Mouse (Mus musculus): ENCODE measurements at regions not wholly inside any gene's neighbourhood (a gene's known extent, or its start where the extent isn't known, plus 50 kb on each side); places are given as distances from the start of the nearest gene placed in this dataset.

DNA sequence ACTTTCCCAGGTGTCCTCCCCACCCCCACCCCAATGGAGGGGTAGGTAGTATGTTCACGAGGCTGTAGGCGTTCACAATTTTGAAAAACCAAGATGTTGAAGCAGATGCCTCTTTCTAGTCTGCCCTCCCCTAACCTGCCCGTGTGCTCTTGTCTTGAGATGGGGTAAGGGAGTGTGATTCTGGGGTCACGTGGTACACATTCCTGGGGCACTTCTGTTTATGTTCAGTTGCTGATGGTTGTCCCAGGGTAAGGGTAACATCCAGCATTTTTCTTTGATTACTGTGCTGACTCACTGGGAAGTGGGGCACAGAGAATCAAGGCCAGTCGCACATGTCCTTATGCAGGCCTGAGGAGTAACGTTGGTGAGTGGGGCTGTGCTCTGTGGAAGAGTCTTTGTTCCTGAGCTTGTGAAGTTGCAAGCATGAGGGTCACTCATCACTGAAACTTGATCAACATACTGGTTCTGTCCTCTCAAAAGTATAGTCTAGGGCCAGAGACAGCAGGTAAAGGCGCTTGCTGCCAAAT is 110.3 kb downstream of the Evx1 start:
- Histone ChIP-seq H3K4me3 (ENCODE audit: low read depth, low read length) (no peak overlapping the region), H3K4me2 (replicated peaks; ENCODE audit: low read depth, low read length) (no peak overlapping the region), H3K4me1 (replicated peaks; ENCODE audit: control insufficient read depth, insufficient read depth, low read length) (no peaks in the 10 kb centered on the region), H3K27ac (ENCODE audit: low read depth, low read length) (no peak overlapping the region), H3K9me3 (ENCODE audit: control insufficient read depth, low read length) (no peaks in the 10 kb centered on the region), H3K36me3 (ENCODE audit: control insufficient read depth, insufficient read depth, low read length) (no peaks in the 10 kb centered on the region), H3K27me3 (ENCODE audit: control insufficient read depth, insufficient read depth, low read length) (no peaks in the 10 kb centered on the region), H3K9ac (ENCODE audit: low read depth, low read length) (no peak overlapping the region)
- ATAC-seq (ENCODE audit: low FRiP score) (no peak), DNase-seq (ENCODE audit: low spot score) (no peak)
- 84% methylated on average over 7 of the region's 7 CpGs for WGBS

DNA sequence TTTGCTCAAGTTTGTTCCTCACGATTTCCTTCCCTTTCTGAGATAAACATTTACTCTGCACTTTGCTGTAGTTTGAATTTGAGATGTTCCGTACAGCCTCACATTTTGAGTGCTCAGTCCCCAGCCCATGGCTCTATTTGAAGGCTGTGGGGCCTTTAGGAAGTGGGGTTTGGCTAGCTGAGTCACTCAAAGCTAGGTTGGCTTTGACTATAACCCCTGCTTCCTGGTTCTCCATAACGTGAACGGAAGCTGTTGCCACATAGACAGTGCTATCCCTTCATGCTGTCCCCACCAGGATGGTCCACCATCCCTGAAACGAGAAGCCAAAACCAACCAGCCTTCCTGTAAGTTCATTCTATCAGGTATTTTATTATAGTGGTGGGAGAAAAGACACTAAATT is 111.1 kb downstream of the Evx1 start:
- DNase-seq (ENCODE audit: low spot score) (no peak), ATAC-seq (ENCODE audit: low FRiP score) (no peak)
- Histone ChIP-seq H3K9me3 (ENCODE audit: control insufficient read depth, low read length) (no peaks in the 10 kb centered on the region), H3K27ac (ENCODE audit: low read depth, low read length) (no peak overlapping the region), H3K9ac (ENCODE audit: low read depth, low read length) (no peak overlapping the region), H3K36me3 (ENCODE audit: control insufficient read depth, insufficient read depth, low read length) (no peaks in the 10 kb centered on the region), H3K4me3 (ENCODE audit: low read depth, low read length) (no peak overlapping the region), H3K27me3 (ENCODE audit: control insufficient read depth, insufficient read depth, low read length) (no peaks in the 10 kb centered on the region), H3K4me2 (replicated peaks; ENCODE audit: low read depth, low read length) (no peak overlapping the region), H3K4me1 (replicated peaks; ENCODE audit: control insufficient read depth, insufficient read depth, low read length) (no peaks in the 10 kb centered on the region)
- WGBS = 95% methylated on average over 5 of the region's 5 CpGs

DNA sequence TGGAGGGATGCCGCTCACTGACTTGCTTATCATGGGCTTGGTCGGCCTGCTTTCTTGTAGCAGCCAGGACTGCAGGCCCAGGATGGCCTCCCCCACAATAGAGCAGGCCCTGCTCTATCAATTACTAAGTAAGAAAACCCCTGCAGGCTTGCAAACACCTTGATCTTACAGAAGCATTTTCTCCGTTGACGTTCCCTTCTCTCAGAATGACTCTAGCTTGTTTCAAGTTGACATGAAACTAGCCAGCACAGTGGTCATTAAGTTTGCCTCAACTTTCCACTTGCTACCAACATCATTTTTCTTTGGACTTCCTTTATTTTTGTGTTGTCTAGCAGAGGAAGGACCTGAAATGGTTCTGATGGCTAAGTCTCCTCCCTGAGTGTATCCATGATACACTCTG is 111.8 kb downstream of the Evx1 start:
- DNase-seq (ENCODE audit: low spot score) = no peak
- Histone ChIP-seq H3K27me3 (ENCODE audit: control insufficient read depth, insufficient read depth, low read length) (no peaks in the 10 kb centered on the region), H3K36me3 (ENCODE audit: control insufficient read depth, insufficient read depth, low read length) (no peaks in the 10 kb centered on the region), H3K4me3 (ENCODE audit: low read depth, low read length) (no peak overlapping the region), H3K4me2 (replicated peaks; ENCODE audit: low read depth, low read length) (no peak overlapping the region), H3K4me1 (replicated peaks; ENCODE audit: control insufficient read depth, insufficient read depth, low read length) (no peaks in the 10 kb centered on the region), H3K9me3 (ENCODE audit: control insufficient read depth, low read length) (no peaks in the 10 kb centered on the region), H3K27ac (ENCODE audit: low read depth, low read length) (no peak overlapping the region), H3K9ac (ENCODE audit: low read depth, low read length) (no peak overlapping the region)
- 94% methylated on average over 4 of the region's 4 CpGs for WGBS
- ATAC-seq (ENCODE audit: low FRiP score) = no peak

DNA sequence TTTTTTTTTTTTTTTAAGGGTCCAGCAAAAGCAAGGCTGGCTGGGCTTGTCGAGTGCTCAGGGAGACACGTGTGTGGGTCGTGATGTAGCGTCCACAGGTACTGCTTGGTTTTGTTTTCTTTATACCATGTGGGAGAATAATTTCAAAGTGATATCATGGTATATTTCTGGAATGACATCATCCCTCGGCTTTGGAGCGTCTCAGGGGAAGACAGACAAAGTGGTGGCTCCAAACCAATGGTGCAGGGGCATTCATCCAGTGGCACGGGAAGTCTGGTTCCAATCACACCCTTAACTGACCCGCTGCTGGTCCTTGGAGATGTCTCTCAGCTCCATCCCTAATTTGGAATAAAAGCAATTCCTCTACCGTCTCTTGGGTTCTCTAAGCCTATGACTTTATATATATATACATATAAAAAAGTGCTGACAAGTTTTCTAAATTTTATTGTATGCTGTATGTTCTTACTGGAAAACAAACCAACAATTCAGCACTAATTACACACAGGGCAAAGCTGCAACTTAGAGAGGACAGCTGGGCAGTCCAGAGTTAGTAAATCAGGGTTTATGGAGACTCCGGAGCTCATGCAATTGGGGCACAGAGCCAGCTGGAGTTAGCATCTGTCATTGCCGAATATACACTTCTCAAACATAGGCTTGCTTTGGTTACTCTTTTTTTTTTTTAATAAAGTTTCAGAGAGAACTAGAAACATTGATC is 115.3 kb downstream of the Evx1 start:
- 83% methylated on average over 11 of the region's 11 CpGs for WGBS

DNA sequence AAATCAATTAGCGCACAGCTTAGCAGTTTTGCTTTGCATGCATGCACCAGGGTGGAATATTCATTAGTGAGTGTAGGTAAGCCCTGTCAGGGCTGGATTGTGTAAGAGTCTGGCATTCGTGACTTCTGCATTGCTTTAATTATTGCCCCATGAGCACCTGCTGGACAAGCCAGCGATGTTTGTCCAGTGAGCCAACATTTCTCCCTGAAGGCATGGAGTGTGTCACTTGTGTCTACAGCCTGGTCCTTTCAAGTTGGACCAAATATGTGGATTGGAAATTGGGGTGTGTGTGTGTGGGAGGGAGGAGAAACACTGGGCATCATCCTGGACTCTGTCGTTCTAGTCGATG is 115.9 kb downstream of the Evx1 start:
- Histone ChIP-seq H3K4me2 (replicated peaks; ENCODE audit: low read depth, low read length) (no peak overlapping the region), H3K27ac (ENCODE audit: low read depth, low read length) (no peak overlapping the region), H3K27me3 (ENCODE audit: control insufficient read depth, insufficient read depth, low read length) (no peaks in the 10 kb centered on the region), H3K4me1 (replicated peaks; ENCODE audit: control insufficient read depth, insufficient read depth, low read length) (no peaks in the 10 kb centered on the region), H3K9ac (ENCODE audit: low read depth, low read length) (no peak overlapping the region), H3K36me3 (ENCODE audit: control insufficient read depth, insufficient read depth, low read length) (no peaks in the 10 kb centered on the region), H3K4me3 (ENCODE audit: low read depth, low read length) (no peak overlapping the region), H3K9me3 (ENCODE audit: control insufficient read depth, low read length) (no peaks in the 10 kb centered on the region)
- ATAC-seq (ENCODE audit: low FRiP score) (no peak), DNase-seq (ENCODE audit: low spot score) (no peak)
- 90% methylated on average over 5 of the region's 5 CpGs for WGBS

More for the DNA sequence above, 115.3 kb downstream of the Evx1 start:
- H3K4me3 ChIP-seq (ENCODE audit: low read depth, low read length) = no peak overlapping the region
- H3K36me3 ChIP-seq (ENCODE audit: control insufficient read depth, insufficient read depth, low read length) = no peaks in the 10 kb centered on the region
- no peaks in the 10 kb centered on the region for H3K27me3 ChIP-seq (ENCODE audit: control insufficient read depth, insufficient read depth, low read length)
- H3K4me1 ChIP-seq (replicated peaks; ENCODE audit: control insufficient read depth, insufficient read depth, low read length) = no peaks in the 10 kb centered on the region
- H3K9me3 ChIP-seq (ENCODE audit: control insufficient read depth, low read length) = no peaks in the 10 kb centered on the region
- ATAC-seq (ENCODE audit: low FRiP score) (no peak), DNase-seq (ENCODE audit: low spot score) (no peak)
- H3K27ac ChIP-seq (ENCODE audit: low read depth, low read length) = no peak overlapping the region
- no peak overlapping the region for H3K9ac ChIP-seq (ENCODE audit: low read depth, low read length)
- H3K4me2 ChIP-seq (replicated peaks; ENCODE audit: low read depth, low read length) = no peak overlapping the region

DNA sequence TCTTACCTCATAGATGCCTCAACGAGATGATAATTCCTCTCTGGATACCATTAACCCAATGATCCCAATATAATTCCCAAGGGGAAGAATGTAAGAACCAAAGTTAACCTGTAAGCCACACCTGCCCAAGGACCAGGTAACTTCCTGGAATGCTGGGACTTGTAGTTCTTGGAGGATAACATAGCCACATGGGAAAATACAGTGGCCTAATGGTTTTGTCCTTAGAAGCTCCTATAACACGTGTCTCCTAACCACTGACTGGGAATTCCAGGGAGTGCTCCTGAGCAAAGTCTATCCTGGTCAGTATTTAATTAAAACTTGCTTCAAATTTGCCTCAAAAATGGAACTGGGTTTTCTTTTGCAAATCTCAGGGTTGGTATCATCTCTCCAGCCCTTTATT is 119.9 kb downstream of the Evx1 start:
- Histone ChIP-seq H3K9me3 (ENCODE audit: control insufficient read depth, low read length) (no peaks in the 10 kb centered on the region), H3K27ac (ENCODE audit: low read depth, low read length) (no peak overlapping the region), H3K4me1 (replicated peaks; ENCODE audit: control insufficient read depth, insufficient read depth, low read length) (no peaks in the 10 kb centered on the region), H3K4me2 (replicated peaks; ENCODE audit: low read depth, low read length) (no peak overlapping the region), H3K27me3 (ENCODE audit: control insufficient read depth, insufficient read depth, low read length) (no peaks in the 10 kb centered on the region), H3K4me3 (ENCODE audit: low read depth, low read length) (no peak overlapping the region), H3K9ac (ENCODE audit: low read depth, low read length) (no peak overlapping the region), H3K36me3 (ENCODE audit: control insufficient read depth, insufficient read depth, low read length) (no peaks in the 10 kb centered on the region)
- DNase-seq (ENCODE audit: low spot score) (no peak), ATAC-seq (ENCODE audit: low FRiP score) (no peak)
- 79% methylated on average over 2 of the region's 2 CpGs for WGBS

DNA sequence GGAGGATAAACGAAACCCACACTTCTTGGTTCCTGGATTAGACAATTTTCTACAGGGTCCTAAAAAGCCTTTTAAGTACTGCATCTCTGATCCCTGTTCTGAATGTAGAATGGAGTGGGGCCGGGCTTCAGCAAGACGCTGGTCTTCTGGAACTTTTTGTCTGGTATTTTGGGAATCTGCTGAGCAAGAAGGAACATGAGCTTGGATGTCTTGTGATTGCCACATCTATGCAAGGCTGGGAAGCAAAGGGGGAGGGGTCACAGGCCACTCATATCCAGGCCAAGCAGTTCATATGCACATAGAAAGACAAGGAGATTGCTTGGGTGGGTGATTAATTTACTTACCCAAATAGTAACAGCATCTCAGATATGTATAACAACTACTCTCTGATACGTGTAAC is 121.5 kb downstream of the Evx1 start:
- H3K27ac ChIP-seq (ENCODE audit: low read depth, low read length) = no peak overlapping the region

DNA sequence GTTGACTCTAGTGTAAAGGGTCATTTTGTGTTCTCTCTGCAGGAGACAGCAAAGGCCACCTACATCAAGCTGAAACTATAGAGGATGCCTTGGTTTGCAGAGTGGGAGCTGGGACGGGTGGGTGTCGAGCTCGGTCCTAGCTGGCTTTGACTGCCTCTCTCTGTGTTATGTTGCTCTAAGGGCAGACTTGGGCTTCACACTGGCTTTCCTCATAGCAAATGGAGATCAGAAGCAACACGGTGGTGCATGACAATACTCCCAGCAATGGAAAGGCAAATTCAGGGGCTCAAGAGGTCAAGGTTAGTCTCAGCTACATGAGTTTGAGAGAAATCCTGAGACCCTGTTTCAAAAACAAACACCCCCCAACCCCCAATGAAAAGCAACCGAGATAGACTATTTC is 122.1 kb downstream of the Evx1 start:
- ATAC-seq (ENCODE audit: low FRiP score) (no peak), DNase-seq (ENCODE audit: low spot score) (no peak)
- no peaks in the 10 kb centered on the region for H3K9me3 ChIP-seq (ENCODE audit: control insufficient read depth, low read length)
- WGBS = 78% methylated on average over 5 of the region's 5 CpGs
- H3K27ac ChIP-seq (ENCODE audit: low read depth, low read length) = no peak overlapping the region
- H3K4me2 ChIP-seq (replicated peaks; ENCODE audit: low read depth, low read length) = no peak overlapping the region
- no peaks in the 10 kb centered on the region for H3K27me3 ChIP-seq (ENCODE audit: control insufficient read depth, insufficient read depth, low read length)
- H3K9ac ChIP-seq (ENCODE audit: low read depth, low read length) = no peak overlapping the region
- no peaks in the 10 kb centered on the region for H3K4me1 ChIP-seq (replicated peaks; ENCODE audit: control insufficient read depth, insufficient read depth, low read length)
- H3K36me3 ChIP-seq (ENCODE audit: control insufficient read depth, insufficient read depth, low read length) = no peaks in the 10 kb centered on the region
- H3K4me3 ChIP-seq (ENCODE audit: low read depth, low read length) = no peak overlapping the region

More for the DNA sequence above, 121.5 kb downstream of the Evx1 start:
- Histone ChIP-seq H3K4me1 (replicated peaks; ENCODE audit: control insufficient read depth, insufficient read depth, low read length) (no peaks in the 10 kb centered on the region), H3K36me3 (ENCODE audit: control insufficient read depth, insufficient read depth, low read length) (no peaks in the 10 kb centered on the region), H3K9ac (ENCODE audit: low read depth, low read length) (no peak overlapping the region), H3K9me3 (ENCODE audit: control insufficient read depth, low read length) (no peaks in the 10 kb centered on the region), H3K4me3 (ENCODE audit: low read depth, low read length) (no peak overlapping the region), H3K4me2 (replicated peaks; ENCODE audit: low read depth, low read length) (no peak overlapping the region), H3K27me3 (ENCODE audit: control insufficient read depth, insufficient read depth, low read length) (no peaks in the 10 kb centered on the region)
- ATAC-seq (ENCODE audit: low FRiP score) (no peak), DNase-seq (ENCODE audit: low spot score) (no peak)
- 80% methylated on average over 4 of the region's 4 CpGs for WGBS

DNA sequence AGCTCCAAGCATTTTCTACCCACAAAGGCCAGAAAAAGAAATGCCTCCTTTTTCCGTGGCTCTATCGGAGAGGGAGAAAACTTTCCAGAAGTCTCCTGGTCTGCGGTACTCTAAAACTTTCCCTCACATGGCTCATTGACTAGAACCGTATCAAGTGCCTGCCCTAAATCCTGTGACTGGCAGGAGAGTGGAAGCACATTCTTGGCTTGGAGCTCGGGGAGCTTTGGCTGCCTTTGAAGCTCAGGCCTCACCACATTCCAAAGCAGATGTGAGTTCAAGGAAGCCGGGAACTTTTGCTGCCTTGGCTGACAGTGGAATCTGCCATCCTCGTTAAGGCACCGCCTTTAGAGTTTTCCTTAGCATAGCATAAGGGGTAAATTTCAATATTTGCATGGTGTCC is 125.1 kb downstream of the Evx1 start:
- Histone ChIP-seq H3K4me3 (ENCODE audit: low read depth, low read length) (no peak overlapping the region), H3K4me2 (replicated peaks; ENCODE audit: low read depth, low read length) (no peak overlapping the region), H3K27ac (ENCODE audit: low read depth, low read length) (no peak overlapping the region), H3K9me3 (ENCODE audit: control insufficient read depth, low read length) (no peaks in the 10 kb centered on the region), H3K36me3 (ENCODE audit: control insufficient read depth, insufficient read depth, low read length) (no peaks in the 10 kb centered on the region), H3K9ac (ENCODE audit: low read depth, low read length) (no peak overlapping the region), H3K4me1 (replicated peaks; ENCODE audit: control insufficient read depth, insufficient read depth, low read length) (no peaks in the 10 kb centered on the region), H3K27me3 (ENCODE audit: control insufficient read depth, insufficient read depth, low read length) (no peaks in the 10 kb centered on the region)
- WGBS = 55% methylated on average over 8 of the region's 8 CpGs
- no peak for DNase-seq (ENCODE audit: low spot score)
- ATAC-seq (ENCODE audit: low FRiP score) = no peak

Measured in hindbrain, embryonic 11.5 days (tissue).